Mouse (Mus musculus): Measurements from ENCODE around the gene Gfral. TPM values are rescaled to one million over a fixed set of nuclear protein-coding genes. Genes with fewer than 3 reads are reported as not detected.

The Gfral gene
- polyA plus RNA-seq, 1 experiment from 2014 or later = not detected

Other genes with a start within 250 kb of the Gfral start
- gene Hmgcll1, start 198.8 kb downstream of the Gfral start, polyA plus RNA-seq (2014; fragmentation: Nextera tagmentation; extraction: Ambion mirVana) = 7.1 and 8.9 TPM in 2 replicates
- 0.32 and 0.55 TPM in 2 replicates for gene Hcrtr2, start 110.2 kb upstream of the Gfral start, polyA plus RNA-seq (2014; fragmentation: Nextera tagmentation; extraction: Ambion mirVana)

Measured in embryonic facial prominence, embryonic 11.5 days (tissue).